Mouse (Mus musculus) forebrain, embryonic 10.5 days (tissue): ENCODE results near the gene Slc25a19. TPM values are rescaled to one million over a fixed set of nuclear protein-coding genes. Genes with fewer than 3 reads are reported as not detected.

Experiments
- DNase-seq: peaks from one replicate; pipeline ENCODE4 v3.0.0-alpha.2; 2017; ENCODE audit warnings: low spot score; ENCODE audit errors: extremely low spot score
- H3K27ac ChIP-seq: fragments of 300-500 bp; sonication (generic); 2 replicates; pipeline ENCODE4 v1.5.1; 2016; ENCODE audit warnings: mild to moderate bottlenecking
- H3K27me3 ChIP-seq: fragments of 300-500 bp; sonication (generic); 2 replicates; pipeline ENCODE4 v1.6.1; 2016; ENCODE audit warnings: mild to moderate bottlenecking; ENCODE audit not compliant: poor library complexity, severe bottlenecking
- H3K36me3 ChIP-seq: fragments of 300-500 bp; sonication (generic); replicated peaks from 2 replicates; pipeline ENCODE4 v1.6.1; 2016; ENCODE audit warnings: mild to moderate bottlenecking, moderate library complexity
- H3K4me1 ChIP-seq: fragments of 300-500 bp; sonication (generic); 2 replicates; pipeline ENCODE4 v1.6.1; 2016
- H3K4me3 ChIP-seq: fragments of 300-500 bp; sonication (generic); 2 replicates; pipeline ENCODE4 v1.5.1; 2016; ENCODE audit warnings: mild to moderate bottlenecking, moderate library complexity
- H3K9me3 ChIP-seq: fragments of 300-500 bp; sonication (generic); 2 replicates; pipeline ENCODE4 v1.6.1; 2016; ENCODE audit warnings: mild to moderate bottlenecking, moderate library complexity
- WGBS: fragments of 180-500 bp; shearing (Covaris S2); methylation state at CpG from one replicate; pipeline ENCODE4 v1.1.7; 2016; 5-methylcytosine and 5-hydroxymethylcytosine counted together
- polyA plus RNA-seq: library from polyadenylated mRNA; unstranded; fragments of >200 nt; fragmentation: Nextera tagmentation; extraction: Ambion mirVana; gene quantifications from 2 replicates; pipeline ENCODE4 v1.2.1, GENCODE M21; 2016

Gene Slc25a19
- polyA plus RNA-seq, 1 experiment from 2014 or later, result 26.2 TPM

DNA sequence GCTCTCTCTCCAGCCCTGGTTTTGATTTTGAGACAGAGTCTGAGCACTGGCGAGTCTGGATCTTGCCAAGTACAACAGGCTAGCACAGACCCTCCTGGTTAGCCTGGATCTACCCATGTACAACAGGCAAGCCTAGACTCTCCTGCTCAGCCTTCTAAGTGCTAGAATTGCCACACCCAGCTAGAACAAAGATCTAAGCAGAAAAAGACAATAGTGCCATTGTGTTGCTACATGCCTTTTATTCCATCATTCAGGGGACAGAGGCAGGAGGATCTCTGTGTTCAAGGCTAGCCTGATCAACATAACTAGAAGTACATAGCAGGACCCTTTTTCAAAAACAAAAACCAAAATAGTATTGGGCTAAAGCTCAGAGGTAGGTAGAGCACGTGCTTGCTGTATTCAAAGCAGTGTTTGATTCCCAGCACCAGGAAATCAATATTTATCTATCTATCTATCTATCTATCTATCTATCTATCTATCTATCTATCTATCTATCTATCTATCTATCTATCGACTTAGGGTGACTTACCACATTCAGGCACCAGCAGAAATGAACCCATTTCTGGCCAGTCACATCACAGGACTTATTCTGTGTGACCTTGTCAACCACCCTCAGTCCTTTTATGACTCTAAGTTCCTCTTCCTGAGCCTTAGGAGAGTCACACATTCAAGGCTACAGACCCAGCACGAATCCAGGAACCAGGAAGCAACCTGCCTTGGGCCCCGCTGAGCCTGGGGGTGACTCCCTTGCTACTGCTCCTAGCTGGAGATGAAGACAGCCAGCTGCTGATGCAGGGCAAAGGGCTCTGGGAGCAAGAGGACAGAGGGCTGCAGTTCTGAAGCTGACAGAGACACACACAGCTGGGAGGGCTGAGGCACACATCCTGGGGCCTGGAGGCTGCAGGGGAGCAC is 10.7 kb upstream of the Slc25a19 start:
- Histone ChIP-seq H3K9me3 (no peaks in the 10 kb centered on the region), H3K27me3 (no peaks in the 10 kb centered on the region), H3K4me3 (no peak overlapping the region), H3K36me3 (peaks cover 11% of the 10 kb centered on the region), H3K27ac (no peak overlapping the region; the same call in 1 of the 2 replicates), H3K4me1 (peaks cover 8% of the 10 kb centered on the region)
- DNase-seq, result no peak
- 86% methylated on average over 5 of the region's 5 CpGs for WGBS

DNA sequence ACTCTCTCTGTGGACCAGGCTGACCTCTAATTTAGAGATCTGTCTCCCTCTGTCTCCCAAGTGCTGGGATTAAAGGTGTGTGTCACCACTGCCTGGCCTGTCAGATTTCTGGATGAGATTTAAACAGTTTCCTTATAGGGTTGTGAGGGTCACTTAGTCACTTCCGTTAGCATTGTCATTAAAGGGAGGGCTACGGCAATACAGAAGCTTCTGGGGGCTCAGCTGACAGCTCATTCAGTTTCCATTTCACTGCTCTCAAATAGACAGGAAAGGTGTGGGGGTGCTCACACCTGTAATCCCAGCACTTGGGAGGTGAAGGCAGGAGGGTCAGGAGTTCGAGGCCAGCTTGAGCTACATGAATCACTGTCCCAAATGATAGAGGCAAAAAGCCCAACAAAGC is 8.9 kb upstream of the Slc25a19 start:
- no peaks in the 10 kb centered on the region for H3K36me3 ChIP-seq
- no peaks in the 10 kb centered on the region for H3K9me3 ChIP-seq
- no peak for DNase-seq
- no peak overlapping the region for H3K27ac ChIP-seq
- H3K27me3 ChIP-seq, result no peaks in the 10 kb centered on the region
- H3K4me3 ChIP-seq, result no peak overlapping the region
- 82% methylated on average over 3 of the region's 3 CpGs for WGBS
- H3K4me1 ChIP-seq, result peaks cover 8% of the 10 kb centered on the region

- Histone ChIP-seq H3K4me1 (peaks cover 6% of the 10 kb centered on the region), H3K4me3 (no peak overlapping the region), H3K27me3 (no peaks in the 10 kb centered on the region), H3K36me3 (no peaks in the 10 kb centered on the region), H3K27ac (no peak overlapping the region), H3K9me3 (no peaks in the 10 kb centered on the region)
- 73% methylated on average over 8 of the region's 8 CpGs for WGBS
- DNase-seq, result no peak
These were observed 7.4 kb upstream of the Slc25a19 start for GRCm38 (mm10) chr11:115635484-115635883.

DNA sequence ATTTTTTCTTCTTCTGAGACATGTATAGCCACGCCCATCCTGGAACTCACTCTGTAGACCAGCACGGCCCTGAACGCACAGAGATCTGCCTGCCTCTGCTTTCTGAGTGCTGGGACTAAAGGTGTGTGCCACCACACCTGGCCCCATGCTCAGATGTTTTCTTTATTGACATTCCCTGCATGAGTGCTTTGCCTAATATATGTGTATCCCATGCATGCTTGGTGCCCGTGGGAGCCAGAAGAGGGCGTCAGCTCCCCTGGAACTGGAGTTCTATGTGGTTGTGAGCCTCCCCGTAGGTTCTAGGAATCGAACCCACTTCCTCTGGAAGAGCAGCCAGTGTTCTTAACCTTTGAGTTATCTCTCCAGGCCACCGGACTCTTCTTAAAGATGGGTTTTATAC is 6.9 kb upstream of the Slc25a19 start:
- H3K4me1 ChIP-seq, result peaks cover 6% of the 10 kb centered on the region
- no peaks in the 10 kb centered on the region for H3K27me3 ChIP-seq
- no peaks in the 10 kb centered on the region for H3K36me3 ChIP-seq
- WGBS, result 86% methylated on average over 8 of the region's 8 CpGs
- H3K27ac ChIP-seq, result no peak overlapping the region
- H3K9me3 ChIP-seq, result no peaks in the 10 kb centered on the region
- no peak for DNase-seq
- no peak overlapping the region for H3K4me3 ChIP-seq

DNA sequence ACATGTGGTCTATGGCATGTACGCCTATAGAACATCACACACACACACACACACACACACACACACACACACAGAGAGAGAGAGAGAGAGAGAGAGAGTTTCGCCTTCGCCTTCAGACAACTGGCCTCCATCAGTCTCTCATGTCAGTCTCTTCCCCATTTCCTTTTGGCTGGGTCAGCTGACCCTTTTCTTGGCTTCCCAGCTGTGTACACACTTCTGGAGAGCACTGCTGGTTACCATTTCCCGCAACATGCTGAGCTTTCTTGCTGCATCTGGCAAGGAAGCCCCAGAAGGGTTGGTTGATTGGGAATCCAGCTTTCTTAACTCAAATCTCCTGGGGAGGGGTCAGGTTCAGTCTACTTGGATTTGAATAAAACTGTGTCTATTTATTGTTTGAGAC is 6.0 kb upstream of the Slc25a19 start:
- Histone ChIP-seq H3K36me3 (no peaks in the 10 kb centered on the region), H3K4me1 (peaks cover 6% of the 10 kb centered on the region), H3K27me3 (no peaks in the 10 kb centered on the region), H3K4me3 (no peak overlapping the region), H3K9me3 (no peaks in the 10 kb centered on the region), H3K27ac (no peak overlapping the region)
- DNase-seq, result no peak
- WGBS, result 74% methylated on average over 4 of the region's 4 CpGs

DNA sequence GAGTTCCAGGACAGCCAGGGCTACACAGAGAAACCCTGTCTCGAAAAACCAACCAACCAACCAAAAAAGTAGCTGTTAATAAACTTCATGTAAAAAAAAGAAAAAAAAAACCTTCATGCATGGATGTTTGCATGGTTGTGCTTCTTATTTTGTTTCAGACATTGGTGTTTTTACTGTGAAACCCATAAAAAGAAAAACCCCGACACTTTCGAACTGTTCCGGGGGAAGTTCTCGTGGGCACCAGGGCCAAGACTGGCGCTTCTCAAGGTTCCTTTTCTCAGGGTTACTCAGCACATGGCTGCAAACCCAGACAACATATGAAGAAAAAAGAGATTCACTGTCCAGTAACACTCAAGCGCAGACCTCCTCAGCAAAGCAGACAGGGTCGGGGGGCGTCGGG is 4.8 kb upstream of the Slc25a19 start:
- 94% methylated on average over 10 of the region's 10 CpGs for WGBS
- Histone ChIP-seq H3K27me3 (no peaks in the 10 kb centered on the region), H3K4me1 (peaks cover 10% of the 10 kb centered on the region), H3K36me3 (no peaks in the 10 kb centered on the region), H3K27ac (no peak overlapping the region), H3K4me3 (no peak overlapping the region), H3K9me3 (no peaks in the 10 kb centered on the region)
- no peak for DNase-seq

- H3K4me1 ChIP-seq, result peaks cover 17% of the 10 kb centered on the region
- no peaks in the 10 kb centered on the region for H3K9me3 ChIP-seq
- H3K4me3 ChIP-seq, result no peak overlapping the region
- WGBS, result 78% methylated on average over 7 of the region's 7 CpGs
- H3K27me3 ChIP-seq, result no peaks in the 10 kb centered on the region
- no peak overlapping the region for H3K27ac ChIP-seq
- no peak for DNase-seq
- no peaks in the 10 kb centered on the region for H3K36me3 ChIP-seq
These were observed 4.2 kb upstream of the Slc25a19 start for GRCm38 (mm10) chr11:115632247-115632646.

DNA sequence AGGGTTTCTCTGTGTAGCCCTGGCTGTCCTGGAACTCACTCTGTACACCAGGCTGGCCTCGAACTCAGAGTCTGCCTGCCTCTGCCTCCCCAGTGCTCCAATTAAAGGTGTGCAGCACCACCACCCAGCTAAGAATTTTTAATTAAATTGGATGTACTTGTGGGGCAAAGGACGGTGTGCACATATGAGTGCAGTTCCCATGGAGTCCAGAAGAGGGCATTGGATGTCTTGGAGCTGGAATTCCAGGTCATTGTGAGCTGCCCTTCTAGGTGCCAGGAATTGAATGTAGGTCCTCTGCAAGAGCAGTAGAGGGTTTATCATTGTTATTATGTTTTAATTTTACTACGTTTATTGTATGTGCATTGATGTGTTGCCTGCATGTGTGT is 3.4 kb upstream of the Slc25a19 start:
- DNase-seq, result no peak
- Histone ChIP-seq H3K9me3 (no peaks in the 10 kb centered on the region), H3K4me3 (no peak overlapping the region), H3K27me3 (no peaks in the 10 kb centered on the region), H3K27ac (0 out of 2 replicates have a peak overlapping the region, but pooled peaks have one; percentile 25), H3K36me3 (no peaks in the 10 kb centered on the region), H3K4me1 (peaks cover 22% of the 10 kb centered on the region)
- 17% methylated on average over 3 of the region's 3 CpGs for WGBS

DNA sequence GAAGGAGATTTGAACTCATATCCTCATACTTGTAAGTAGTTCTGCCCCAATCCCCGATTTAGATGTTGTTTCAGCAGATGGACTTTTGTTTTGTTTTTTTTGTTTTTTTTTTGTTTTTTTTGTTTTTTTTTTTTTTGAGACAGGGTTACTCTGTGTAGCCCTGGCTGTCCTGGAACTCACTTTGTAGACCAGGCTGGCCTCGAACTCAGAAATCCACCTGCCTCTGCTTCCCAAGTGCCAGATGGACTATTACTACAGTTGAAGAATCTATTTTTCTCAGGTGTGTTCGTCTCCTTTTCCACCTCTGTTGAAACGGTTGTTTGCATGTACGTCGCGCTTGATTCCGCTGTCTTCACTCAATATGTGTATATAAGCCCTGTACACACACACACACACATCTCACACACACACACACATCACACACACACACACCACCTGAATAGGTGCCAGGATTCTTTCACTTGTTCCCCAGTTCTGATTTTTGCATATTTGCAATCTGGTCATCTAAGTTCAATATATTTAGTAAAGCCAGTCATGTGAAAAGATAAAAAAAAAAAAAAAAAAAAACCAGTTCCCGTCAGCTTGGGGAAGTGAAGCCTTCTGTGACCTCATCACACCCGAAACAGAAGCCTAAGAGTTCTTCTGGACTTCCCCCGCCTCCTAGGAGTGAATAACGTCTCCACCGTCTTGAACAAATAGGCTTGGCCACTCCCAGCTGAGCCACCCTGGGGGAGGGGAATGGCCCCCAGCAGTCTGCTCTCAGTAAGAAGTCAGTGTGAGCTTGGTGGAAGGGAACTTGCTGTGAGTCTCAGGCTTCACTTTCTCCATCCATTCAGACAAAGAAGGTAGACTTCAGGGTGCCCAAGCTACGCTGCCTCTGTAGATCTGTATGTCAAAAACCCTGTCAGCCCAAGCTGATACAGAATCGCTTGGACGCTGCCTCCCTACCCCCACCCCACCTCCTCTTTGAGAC is 2.7 kb upstream of the Slc25a19 start:
- Histone ChIP-seq H3K36me3 (no peaks in the 10 kb centered on the region), H3K4me3 (no peak overlapping the region), H3K27me3 (no peaks in the 10 kb centered on the region), H3K4me1 (peaks cover 22% of the 10 kb centered on the region), H3K9me3 (no peaks in the 10 kb centered on the region), H3K27ac (0 out of 2 replicates have a peak overlapping the region, but pooled peaks have one; percentile 25)
- 51% methylated on average over 16 of the region's 16 CpGs for WGBS
- no peak for DNase-seq

- no peak overlapping the region for H3K27ac ChIP-seq
- peaks cover 22% of the 10 kb centered on the region for H3K4me1 ChIP-seq
- no peak overlapping the region for H3K4me3 ChIP-seq
- DNase-seq, result no peak
- no peaks in the 10 kb centered on the region for H3K36me3 ChIP-seq
- 90% methylated on average over 13 of the region's 13 CpGs for WGBS
- H3K27me3 ChIP-seq, result no peaks in the 10 kb centered on the region
- H3K9me3 ChIP-seq, result no peaks in the 10 kb centered on the region
These were observed 1.8 kb upstream of the Slc25a19 start for GRCm38 (mm10) chr11:115629734-115630531.

DNA sequence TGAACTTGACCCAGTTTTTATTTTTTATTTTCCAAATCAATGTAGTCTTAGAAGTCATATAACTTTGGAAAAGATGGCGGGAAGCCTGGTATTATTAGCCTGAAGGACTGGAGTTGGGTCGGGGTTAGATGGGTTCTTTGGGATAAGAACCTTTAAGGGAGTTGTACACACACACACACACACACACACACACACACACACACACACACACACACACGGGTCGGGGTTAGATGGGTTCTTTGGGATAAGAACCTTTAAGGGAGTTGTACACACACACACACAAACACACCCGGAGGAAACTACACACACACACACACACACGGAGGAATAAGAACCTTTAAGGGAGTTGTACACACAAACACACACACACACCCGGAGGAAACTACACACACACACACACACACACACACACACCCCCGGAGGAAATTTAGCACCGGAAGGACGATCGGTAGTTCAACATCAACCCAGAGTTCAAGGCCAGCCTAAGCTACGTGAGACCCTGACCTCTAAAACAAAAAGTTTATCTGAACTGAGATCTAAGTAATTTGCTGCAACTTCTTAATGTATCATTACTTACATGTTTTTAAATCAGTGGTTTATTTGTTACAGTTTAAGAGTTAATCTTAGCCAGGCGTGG is 488 bp upstream of the Slc25a19 start:
- peak overlapping the region; percentile 84 for H3K27ac ChIP-seq
- H3K36me3 ChIP-seq, result peaks cover 2% of the 10 kb centered on the region; the same call in 1 of the 2 replicates
- DNase-seq, result no peak
- no peaks in the 10 kb centered on the region for H3K27me3 ChIP-seq
- no peaks in the 10 kb centered on the region for H3K9me3 ChIP-seq
- 57% methylated on average over 13 of the region's 13 CpGs for WGBS
- H3K4me1 ChIP-seq, result peaks cover 22% of the 10 kb centered on the region
- peak overlapping the region; percentile 83 for H3K4me3 ChIP-seq
